Mouse (Mus musculus): ENCODE measurements at regions not wholly inside any gene's neighbourhood (a gene's known extent, or its start where the extent isn't known, plus 50 kb on each side); places are given as distances from the start of the nearest gene placed in this dataset.

DNA sequence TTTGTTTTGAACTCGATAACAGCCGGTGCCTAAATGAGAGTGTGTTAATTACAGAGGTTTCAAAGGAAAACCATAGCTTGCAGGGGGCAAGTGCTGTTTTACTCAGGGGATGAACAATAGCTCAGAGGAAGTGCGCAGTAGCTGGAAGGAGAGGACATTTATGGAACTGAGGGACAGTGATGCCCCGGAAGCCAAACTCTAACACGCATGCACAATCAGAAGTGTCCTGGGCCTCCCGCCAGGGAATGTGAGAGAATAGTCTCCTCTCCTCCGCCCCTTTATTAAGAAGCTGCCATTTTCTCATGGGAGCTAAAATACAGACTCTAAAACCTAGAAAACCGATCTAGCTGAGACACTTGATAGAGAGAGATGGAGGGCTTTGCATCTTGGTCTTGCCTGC is 368.5 kb upstream of the Sall1 start:
- ATAC-seq (ENCODE audit: insufficient number of reproducible peaks, insufficient read depth, low FRiP score, low read depth): no peak
- Histone ChIP-seq H3K9me3 (ENCODE audit: control insufficient read depth, low read length) (no peaks in the 10 kb centered on the region), H3K4me2 (ENCODE audit: low read length) (no peak overlapping the region), H3K4me3 (ENCODE audit: control insufficient read depth in 1 of 2, insufficient read depth in 1 of 2, low read depth in 1 of 2, low read length in 2 of 2) (no peak overlapping the region), H3K4me1 (ENCODE audit: control insufficient read depth in 2 of 2, insufficient read depth in 2 of 2, low read length in 2 of 2) (no peaks in the 10 kb centered on the region), H3K27ac (replicated peaks in 1 of 2; ENCODE audit: control insufficient read depth in 1 of 2, insufficient read depth in 1 of 2, low read depth in 2 of 2, low read length in 2 of 2) (no peak overlapping the region), H3K36me3 (ENCODE audit: control insufficient read depth, insufficient read depth, low read length) (no peaks in the 10 kb centered on the region), H3K27me3 (ENCODE audit: control insufficient read depth, insufficient read depth, low read length) (no peaks in the 10 kb centered on the region), H3K9ac (ENCODE audit: low read length) (no peak overlapping the region)
- WGBS: 66% methylated on average over 8 of the region's 8 CpGs

DNA sequence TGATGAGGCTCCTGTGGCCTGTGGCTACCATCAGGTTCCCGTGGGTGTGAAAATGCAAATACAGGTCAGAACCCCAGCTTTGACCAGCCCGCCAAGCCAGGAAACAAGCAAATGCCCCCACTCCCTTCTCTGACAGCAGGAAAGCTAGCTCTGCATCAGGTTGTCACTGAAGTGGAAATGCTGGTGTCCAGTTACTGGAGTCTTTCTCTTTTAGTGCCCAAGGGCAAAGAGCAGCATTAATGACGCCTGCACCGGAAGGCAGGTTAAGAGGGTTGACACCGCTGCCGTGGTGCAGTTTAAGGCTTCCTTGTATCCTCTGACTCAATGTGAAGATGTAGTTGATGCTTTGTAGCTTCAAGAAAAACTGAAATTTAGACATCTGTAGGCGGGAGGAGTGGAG is 368.1 kb upstream of the Sall1 start:
- ATAC-seq (ENCODE audit: insufficient number of reproducible peaks, insufficient read depth, low FRiP score, low read depth): no peak
- WGBS: 53% methylated on average over 7 of the region's 7 CpGs

GRCm38 (mm10) chr8:89406688-89407087 is 362.7 kb upstream of the Sall1 start:
- no peaks in the 10 kb centered on the region for H3K27me3 ChIP-seq (ENCODE audit: control insufficient read depth, insufficient read depth, low read length)
- no peak for ATAC-seq (ENCODE audit: insufficient number of reproducible peaks, insufficient read depth, low FRiP score, low read depth)
- WGBS: 87% methylated on average over 5 of the region's 5 CpGs

More for the DNA sequence above, 368.1 kb upstream of the Sall1 start:
- Histone ChIP-seq H3K27me3 (ENCODE audit: control insufficient read depth, insufficient read depth, low read length) (no peaks in the 10 kb centered on the region), H3K4me2 (ENCODE audit: low read length) (no peak overlapping the region), H3K27ac (replicated peaks in 1 of 2; ENCODE audit: control insufficient read depth in 1 of 2, insufficient read depth in 1 of 2, low read depth in 2 of 2, low read length in 2 of 2) (no peak overlapping the region), H3K4me3 (ENCODE audit: control insufficient read depth in 1 of 2, insufficient read depth in 1 of 2, low read depth in 1 of 2, low read length in 2 of 2) (no peak overlapping the region), H3K9me3 (ENCODE audit: control insufficient read depth, low read length) (no peaks in the 10 kb centered on the region), H3K9ac (ENCODE audit: low read length) (no peak overlapping the region), H3K4me1 (ENCODE audit: control insufficient read depth in 2 of 2, insufficient read depth in 2 of 2, low read length in 2 of 2) (no peaks in the 10 kb centered on the region), H3K36me3 (ENCODE audit: control insufficient read depth, insufficient read depth, low read length) (no peaks in the 10 kb centered on the region)

DNA sequence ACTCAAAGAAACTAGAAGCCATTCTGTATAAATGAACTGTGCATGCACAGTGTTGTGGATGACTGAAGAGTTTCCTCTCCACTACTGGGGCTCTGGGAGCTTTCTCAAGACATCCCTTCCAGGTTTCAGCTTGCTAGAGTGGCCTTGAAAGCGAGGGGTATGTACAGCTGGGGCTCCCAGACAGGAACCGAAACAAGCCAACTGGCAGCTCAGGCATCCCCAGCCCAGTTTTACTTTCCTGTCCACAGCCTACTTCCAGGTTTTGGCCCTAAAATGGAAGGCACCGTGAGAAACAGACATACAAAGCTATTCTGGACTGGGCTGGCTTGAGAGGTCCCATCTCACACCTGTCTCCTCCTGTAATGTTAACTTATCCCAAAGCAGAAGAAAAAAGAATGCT is 360.3 kb upstream of the Sall1 start:
- Histone ChIP-seq H3K27me3 (ENCODE audit: control insufficient read depth, insufficient read depth, low read length) (no peaks in the 10 kb centered on the region), H3K4me3 (ENCODE audit: control insufficient read depth in 1 of 2, insufficient read depth in 1 of 2, low read depth in 1 of 2, low read length in 2 of 2) (no peak overlapping the region), H3K4me1 (ENCODE audit: control insufficient read depth in 2 of 2, insufficient read depth in 2 of 2, low read length in 2 of 2) (no peaks in the 10 kb centered on the region), H3K27ac (replicated peaks in 1 of 2; ENCODE audit: control insufficient read depth in 1 of 2, insufficient read depth in 1 of 2, low read depth in 2 of 2, low read length in 2 of 2) (no peak overlapping the region), H3K4me2 (ENCODE audit: low read length) (no peak overlapping the region), H3K36me3 (ENCODE audit: control insufficient read depth, insufficient read depth, low read length) (no peaks in the 10 kb centered on the region), H3K9ac (ENCODE audit: low read length) (no peak overlapping the region), H3K9me3 (ENCODE audit: control insufficient read depth, low read length) (no peaks in the 10 kb centered on the region)
- WGBS: 84% methylated on average over 3 of the region's 3 CpGs
- ATAC-seq (ENCODE audit: insufficient number of reproducible peaks, insufficient read depth, low FRiP score, low read depth): no peak

More at GRCm38 (mm10) chr8:89406688-89407087, 362.7 kb upstream of the Sall1 start:
- no peak overlapping the region for H3K4me3 ChIP-seq (ENCODE audit: control insufficient read depth in 1 of 2, insufficient read depth in 1 of 2, low read depth in 1 of 2, low read length in 2 of 2)
- H3K9me3 ChIP-seq (ENCODE audit: control insufficient read depth, low read length): no peaks in the 10 kb centered on the region
- H3K27ac ChIP-seq (replicated peaks in 1 of 2; ENCODE audit: control insufficient read depth in 1 of 2, insufficient read depth in 1 of 2, low read depth in 2 of 2, low read length in 2 of 2): no peak overlapping the region
- no peaks in the 10 kb centered on the region for H3K4me1 ChIP-seq (ENCODE audit: control insufficient read depth in 2 of 2, insufficient read depth in 2 of 2, low read length in 2 of 2)
- no peaks in the 10 kb centered on the region for H3K36me3 ChIP-seq (ENCODE audit: control insufficient read depth, insufficient read depth, low read length)
- H3K4me2 ChIP-seq (ENCODE audit: low read length): no peak overlapping the region
- no peak overlapping the region for H3K9ac ChIP-seq (ENCODE audit: low read length)

DNA sequence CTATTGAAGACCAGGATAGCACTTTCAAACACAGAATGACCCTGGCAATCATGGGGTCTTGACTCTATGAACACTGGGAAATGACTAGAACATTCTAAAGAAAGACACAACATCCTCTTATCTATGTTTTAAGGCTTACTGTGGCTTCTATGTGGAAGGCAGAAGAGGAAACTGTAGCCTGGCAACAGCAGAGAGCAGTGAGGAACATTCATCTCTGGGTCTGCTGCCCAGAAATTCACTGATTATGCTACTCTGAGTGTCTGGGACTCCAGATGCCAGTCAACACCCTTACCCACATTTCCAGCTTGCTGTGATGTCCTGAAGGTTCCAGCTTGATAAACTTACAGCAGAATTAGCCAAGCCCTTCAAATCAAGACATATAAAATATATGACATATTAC is 352.7 kb upstream of the Sall1 start:
- Histone ChIP-seq H3K4me1 (ENCODE audit: control insufficient read depth in 2 of 2, insufficient read depth in 2 of 2, low read length in 2 of 2) (no peaks in the 10 kb centered on the region), H3K4me3 (ENCODE audit: control insufficient read depth in 1 of 2, insufficient read depth in 1 of 2, low read depth in 1 of 2, low read length in 2 of 2) (no peak overlapping the region), H3K9me3 (ENCODE audit: control insufficient read depth, low read length) (no peaks in the 10 kb centered on the region), H3K9ac (ENCODE audit: low read length) (no peak overlapping the region), H3K4me2 (ENCODE audit: low read length) (no peak overlapping the region), H3K27me3 (ENCODE audit: control insufficient read depth, insufficient read depth, low read length) (no peaks in the 10 kb centered on the region), H3K27ac (replicated peaks in 1 of 2; ENCODE audit: control insufficient read depth in 1 of 2, insufficient read depth in 1 of 2, low read depth in 2 of 2, low read length in 2 of 2) (no peak overlapping the region), H3K36me3 (ENCODE audit: control insufficient read depth, insufficient read depth, low read length) (no peaks in the 10 kb centered on the region)
- no peak for ATAC-seq (ENCODE audit: insufficient number of reproducible peaks, insufficient read depth, low FRiP score, low read depth)

DNA sequence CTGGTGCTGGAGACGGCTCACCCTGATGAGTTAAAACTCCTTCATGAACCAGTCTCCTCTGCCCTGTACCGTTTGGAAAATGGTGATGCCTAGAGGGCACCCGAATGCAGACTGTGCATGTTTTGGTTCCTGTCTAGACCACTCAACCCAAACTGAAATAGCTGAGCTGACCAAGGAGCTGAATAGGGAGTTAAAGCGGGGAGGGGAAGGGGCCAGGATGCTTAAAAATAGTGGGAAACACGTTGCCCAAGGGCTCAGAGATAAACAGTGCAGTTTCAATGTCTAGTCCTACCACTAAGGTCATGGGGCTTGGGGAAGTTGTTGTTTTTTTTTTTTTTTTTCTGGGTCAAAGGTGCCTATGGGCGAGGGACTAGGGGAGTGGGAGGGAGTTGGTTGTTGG is 348.8 kb upstream of the Sall1 start:
- H3K4me1 ChIP-seq (ENCODE audit: control insufficient read depth in 2 of 2, insufficient read depth in 2 of 2, low read length in 2 of 2): peaks cover 12 to 14% of the 10 kb centered on the region in 2 experiments
- no peaks in the 10 kb centered on the region for H3K9me3 ChIP-seq (ENCODE audit: control insufficient read depth, low read length)
- H3K27ac ChIP-seq (replicated peaks in 1 of 2; ENCODE audit: control insufficient read depth in 1 of 2, insufficient read depth in 1 of 2, low read depth in 2 of 2, low read length in 2 of 2): no peak overlapping the region
- WGBS: 63% methylated on average over 6 of the region's 6 CpGs
- no peak overlapping the region for H3K4me2 ChIP-seq (ENCODE audit: low read length)
- H3K36me3 ChIP-seq (ENCODE audit: control insufficient read depth, insufficient read depth, low read length): no peaks in the 10 kb centered on the region
- ATAC-seq (ENCODE audit: insufficient number of reproducible peaks, insufficient read depth, low FRiP score, low read depth): no peak
- no peak overlapping the region for H3K4me3 ChIP-seq (ENCODE audit: control insufficient read depth in 1 of 2, insufficient read depth in 1 of 2, low read depth in 1 of 2, low read length in 2 of 2)
- H3K9ac ChIP-seq (ENCODE audit: low read length): no peak overlapping the region
- no peaks in the 10 kb centered on the region for H3K27me3 ChIP-seq (ENCODE audit: control insufficient read depth, insufficient read depth, low read length)

- H3K4me2 ChIP-seq (ENCODE audit: low read length): no peak overlapping the region
- no peak for ATAC-seq (ENCODE audit: insufficient number of reproducible peaks, insufficient read depth, low FRiP score, low read depth)
- H3K4me1 ChIP-seq (ENCODE audit: control insufficient read depth in 2 of 2, insufficient read depth in 2 of 2, low read length in 2 of 2): peaks cover 14 to 20% of the 10 kb centered on the region in 2 experiments
- H3K27ac ChIP-seq (replicated peaks in 1 of 2; ENCODE audit: control insufficient read depth in 1 of 2, insufficient read depth in 1 of 2, low read depth in 2 of 2, low read length in 2 of 2): no peak overlapping the region
- no peaks in the 10 kb centered on the region for H3K27me3 ChIP-seq (ENCODE audit: control insufficient read depth, insufficient read depth, low read length)
- H3K9ac ChIP-seq (ENCODE audit: low read length): no peak overlapping the region
- H3K36me3 ChIP-seq (ENCODE audit: control insufficient read depth, insufficient read depth, low read length): no peaks in the 10 kb centered on the region
- no peaks in the 10 kb centered on the region for H3K9me3 ChIP-seq (ENCODE audit: control insufficient read depth, low read length)
- no peak overlapping the region for H3K4me3 ChIP-seq (ENCODE audit: control insufficient read depth in 1 of 2, insufficient read depth in 1 of 2, low read depth in 1 of 2, low read length in 2 of 2)
- 12% methylated on average over 6 of the region's 6 CpGs for WGBS
Measured at GRCm38 (mm10) chr8:89388761-89389160, 344.8 kb upstream of the Sall1 start.

- no peak for ATAC-seq (ENCODE audit: insufficient number of reproducible peaks, insufficient read depth, low FRiP score, low read depth)
Measured at GRCm38 (mm10) chr8:89387295-89387694, 343.3 kb upstream of the Sall1 start.

More at GRCm38 (mm10) chr8:89387295-89387694, 343.3 kb upstream of the Sall1 start:
- Histone ChIP-seq H3K4me1 (ENCODE audit: control insufficient read depth in 2 of 2, insufficient read depth in 2 of 2, low read length in 2 of 2) (peaks cover 14 to 20% of the 10 kb centered on the region in 2 experiments), H3K27ac (replicated peaks in 1 of 2; ENCODE audit: control insufficient read depth in 1 of 2, insufficient read depth in 1 of 2, low read depth in 2 of 2, low read length in 2 of 2) (no peak overlapping the region), H3K9me3 (ENCODE audit: control insufficient read depth, low read length) (no peaks in the 10 kb centered on the region), H3K4me3 (ENCODE audit: control insufficient read depth in 1 of 2, insufficient read depth in 1 of 2, low read depth in 1 of 2, low read length in 2 of 2) (no peak overlapping the region), H3K4me2 (ENCODE audit: low read length) (no peak overlapping the region), H3K9ac (ENCODE audit: low read length) (no peak overlapping the region), H3K27me3 (ENCODE audit: control insufficient read depth, insufficient read depth, low read length) (no peaks in the 10 kb centered on the region), H3K36me3 (ENCODE audit: control insufficient read depth, insufficient read depth, low read length) (no peaks in the 10 kb centered on the region)
- 43% methylated on average over 8 of the region's 8 CpGs for WGBS
